Mouse (Mus musculus) cerebellum, adult 11-12 months (tissue): Measurements from ENCODE around the gene Ptpn13.

Experiments used
- DNase-seq: peaks from one replicate; pipeline ENCODE4 v3.0.0; 2022

Ptpn13 gene

DNA sequence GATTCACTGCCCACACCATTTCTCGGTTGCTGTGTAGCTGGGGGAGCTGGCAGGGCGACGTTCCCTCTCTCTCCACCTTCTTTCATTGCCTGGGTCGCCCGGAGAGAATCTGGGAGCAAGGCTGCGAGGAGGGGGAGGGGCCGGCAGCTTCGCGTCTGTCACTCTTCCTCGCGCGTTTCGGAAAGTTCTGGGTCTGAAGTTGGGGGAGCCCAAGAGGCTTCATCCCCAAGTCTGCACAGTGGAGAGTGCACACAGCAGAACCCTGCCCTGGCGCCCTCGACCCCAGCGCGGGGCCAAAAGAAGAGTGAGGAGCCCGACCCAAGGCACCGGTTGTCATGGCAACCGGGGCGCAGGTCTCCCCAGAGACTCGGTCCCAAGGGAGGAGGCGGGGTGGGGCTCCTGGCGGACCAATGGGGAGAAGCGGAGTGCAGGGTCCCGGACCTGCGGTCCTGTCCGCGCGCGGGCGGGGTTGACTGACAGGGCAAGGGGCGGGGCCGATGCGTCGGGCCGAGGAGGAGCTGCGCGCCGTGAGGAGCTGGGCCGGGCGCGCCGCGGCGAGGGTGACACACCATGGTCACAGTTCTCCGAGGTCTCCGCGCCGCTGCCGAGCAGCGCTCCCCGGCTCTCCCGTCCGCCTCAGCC is at the start of gene Ptpn13:
TSS of gene Ptpn13 (plus strand) at position 515 of the 642 bp plus-strand sequence.
- DNase-seq, result peak; percentile 81

GRCm38 (mm10) chr5:103375226-103375625 is 49.8 kb upstream of the Ptpn13 start:
- DNase-seq, result no peak

GRCm38 (mm10) chr5:103376354-103377295 is 48.4 kb upstream of the Ptpn13 start:
- no peak for DNase-seq

DNA sequence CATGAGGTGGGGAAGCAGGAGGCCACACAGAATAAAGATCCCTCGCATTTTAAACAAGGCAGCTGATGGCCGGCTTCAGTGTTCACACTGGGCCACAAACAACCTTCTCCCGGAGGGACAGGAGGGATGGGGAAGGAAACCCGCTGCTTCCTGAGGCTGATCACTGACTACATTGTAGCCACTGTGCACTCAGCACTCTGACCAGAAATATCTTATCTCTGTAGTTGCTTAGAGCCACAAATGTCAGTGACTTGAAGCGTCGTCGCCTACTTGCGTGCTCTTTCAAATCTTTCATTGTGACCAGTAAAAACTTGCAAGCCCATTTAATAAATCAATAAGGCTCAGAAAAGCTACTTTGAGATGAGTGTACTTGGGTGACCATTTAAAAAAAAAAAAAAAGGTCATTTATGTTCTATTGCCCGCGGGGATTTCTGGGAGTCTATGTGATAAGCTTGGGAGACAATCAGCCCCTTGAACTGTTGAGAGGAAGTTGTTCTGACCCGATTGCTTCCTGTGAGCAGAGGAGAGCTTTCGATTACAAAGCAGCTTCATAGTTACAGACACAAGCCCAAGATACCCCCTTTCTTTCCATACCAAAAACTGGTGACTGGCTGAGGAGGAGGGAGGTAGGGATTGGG is 47.4 kb upstream of the Ptpn13 start:
- DNase-seq, result no peak

DNA sequence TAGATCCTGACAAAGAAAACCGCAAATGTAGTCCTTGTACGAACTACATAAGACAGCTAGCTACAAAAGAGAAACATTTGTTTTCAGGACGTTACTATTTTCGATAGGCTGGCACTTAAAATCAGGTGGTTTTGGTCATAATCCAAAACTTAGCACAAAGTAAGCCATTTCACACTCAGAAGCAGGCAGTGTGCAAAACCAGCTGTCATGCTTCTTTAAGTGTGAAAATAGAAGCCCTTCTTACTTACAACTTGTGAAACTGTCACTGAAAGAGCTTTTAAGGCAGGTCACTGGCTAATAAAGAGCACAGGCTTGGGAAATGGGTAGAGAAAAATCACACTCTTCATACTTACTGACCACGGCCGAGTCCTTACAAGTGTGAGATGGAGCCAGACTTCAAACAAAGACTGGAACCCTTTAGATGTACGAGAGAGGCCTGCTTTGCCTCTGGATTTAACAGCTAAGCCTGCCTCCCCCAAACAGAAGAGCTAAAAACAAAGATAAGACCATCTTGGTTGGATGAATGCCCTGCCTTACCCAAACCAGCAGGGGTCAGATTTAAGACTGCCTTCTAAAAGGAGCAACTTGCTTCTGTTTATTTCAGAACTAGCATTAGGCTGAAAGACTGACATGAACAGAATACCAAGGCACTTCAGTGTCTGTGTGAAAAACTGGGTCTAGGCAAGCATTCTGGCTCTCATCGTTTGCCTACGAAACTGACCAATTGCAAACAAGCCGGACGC is 44.0 kb upstream of the Ptpn13 start:
- no peak for DNase-seq

- DNase-seq, result no peak
Observed at GRCm38 (mm10) chr5:103382951-103383350, 42.0 kb upstream of the Ptpn13 start.

DNA sequence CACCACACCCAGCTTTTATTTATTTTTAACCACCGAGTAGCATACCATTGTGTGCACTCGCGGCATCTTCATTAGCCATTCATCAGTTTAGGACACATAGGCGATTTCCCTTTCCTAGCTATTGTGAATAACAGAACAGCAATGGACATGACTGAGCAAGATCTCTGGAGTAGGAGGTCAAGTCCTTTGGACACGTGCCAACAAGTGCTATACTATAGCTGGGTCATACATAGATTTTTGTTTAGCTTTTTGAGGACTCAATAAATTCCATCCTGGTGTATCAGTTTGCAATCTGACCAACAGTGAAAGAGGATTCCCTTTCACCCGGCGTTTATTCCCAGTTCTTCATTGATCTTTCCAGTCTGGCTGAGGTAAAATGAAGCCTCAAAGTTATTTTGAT is 41.0 kb upstream of the Ptpn13 start:
- DNase-seq, result no peak

DNA sequence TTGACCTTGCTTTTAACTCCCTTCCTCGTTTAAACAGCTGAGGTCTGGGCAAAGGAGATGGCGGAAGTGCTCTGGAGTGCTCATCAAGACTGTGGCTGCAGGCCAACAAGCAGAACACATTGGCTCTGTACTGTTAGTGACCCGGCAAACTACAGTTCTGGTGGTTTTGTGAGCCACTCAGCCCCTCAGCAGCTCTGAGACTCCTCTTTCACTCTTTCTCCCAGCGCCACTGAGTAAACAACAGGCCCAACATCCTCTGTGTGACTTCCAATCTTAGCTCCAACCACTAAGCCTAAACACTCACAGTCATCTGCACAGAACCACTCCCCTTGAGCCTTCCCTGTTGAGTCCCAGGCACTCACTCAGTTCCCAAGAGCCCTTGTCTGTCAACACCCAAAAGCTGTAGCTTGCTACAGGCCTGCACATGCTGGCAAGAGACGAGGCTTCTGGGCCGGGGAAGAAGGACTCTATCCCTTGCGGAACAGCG is 37.4 kb upstream of the Ptpn13 start:
- DNase-seq, result no peak

DNA sequence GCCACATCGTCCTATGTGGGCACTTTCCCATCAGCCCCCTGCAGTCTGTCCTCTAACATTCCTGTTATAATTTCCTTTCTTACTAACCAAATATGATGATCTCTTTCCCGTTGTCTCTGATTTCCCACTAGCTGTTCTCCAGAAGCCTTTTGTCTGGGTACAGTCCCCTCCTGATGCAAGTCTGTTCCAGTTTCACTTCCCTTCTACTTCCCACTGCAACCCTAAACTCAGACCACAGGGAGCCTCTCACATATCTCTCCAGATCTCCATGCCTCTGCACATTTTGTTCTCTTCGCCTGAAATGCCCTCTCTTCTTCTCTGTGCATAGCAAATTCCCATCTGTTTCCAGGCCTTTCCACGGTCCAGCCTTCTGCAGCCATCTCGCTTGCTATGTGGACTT is 35.6 kb upstream of the Ptpn13 start:
- no peak for DNase-seq

GRCm38 (mm10) chr5:103393220-103393619 is 31.8 kb upstream of the Ptpn13 start:
- no peak for DNase-seq

- DNase-seq, result no peak
Observed at GRCm38 (mm10) chr5:103393752-103394151, 31.2 kb upstream of the Ptpn13 start.

- DNase-seq, result no peak
Observed at GRCm38 (mm10) chr5:103395683-103396082, 29.3 kb upstream of the Ptpn13 start.

DNA sequence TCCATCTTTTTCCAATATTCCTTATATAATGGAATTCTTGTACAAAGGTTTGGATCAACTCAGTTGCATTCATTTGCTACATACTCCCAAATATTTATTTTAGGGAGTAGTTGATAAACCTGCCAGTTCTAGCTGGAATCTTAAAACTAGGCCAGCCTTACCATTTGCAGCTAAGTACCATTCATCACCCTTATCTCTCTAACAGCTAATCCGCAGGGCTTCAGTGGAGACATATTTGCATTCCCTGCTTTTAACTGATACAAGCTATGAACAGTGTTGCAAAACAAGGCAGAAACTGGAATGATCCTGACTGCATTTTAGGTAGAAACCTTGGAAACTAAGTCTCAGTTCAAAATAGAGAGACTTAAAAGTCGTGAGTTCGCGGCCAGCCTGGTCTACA is 27.6 kb upstream of the Ptpn13 start:
- DNase-seq, result no peak

DNA sequence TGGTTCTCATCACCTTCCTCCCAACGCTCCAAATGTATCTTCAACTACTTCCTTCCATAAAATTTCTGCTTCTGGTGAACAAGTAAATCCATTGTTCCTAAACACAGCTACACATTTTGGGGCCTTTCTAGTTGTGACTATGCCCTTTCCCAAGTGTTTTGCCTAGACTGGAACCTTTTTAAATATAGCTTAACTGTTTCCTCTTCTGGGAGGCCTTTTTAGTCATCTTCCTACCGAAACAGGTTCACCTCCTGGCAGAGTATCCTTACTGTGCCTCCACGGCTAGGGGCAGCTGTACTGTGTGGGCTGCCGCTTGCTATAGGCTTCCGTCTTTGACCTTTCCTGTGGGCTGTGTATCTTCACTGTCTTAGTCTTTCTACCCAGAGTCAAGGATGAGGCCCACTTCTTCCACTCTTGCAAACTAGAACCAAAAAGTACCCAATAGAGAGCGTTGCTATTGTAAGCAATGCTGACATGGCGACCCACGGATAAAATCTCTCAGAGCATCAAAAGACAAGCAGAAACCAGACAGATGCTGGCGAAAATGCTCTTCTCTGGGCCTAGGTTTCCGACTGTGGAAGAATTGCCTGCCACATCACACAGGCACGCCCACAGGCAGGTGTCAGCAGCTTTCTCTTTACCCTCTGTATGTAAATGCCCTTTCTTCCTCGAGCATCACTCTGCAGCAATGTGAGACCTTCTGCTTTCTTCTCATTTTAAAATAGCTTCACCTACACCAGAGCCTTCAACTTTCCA is 20.6 kb upstream of the Ptpn13 start:
- no peak for DNase-seq

GRCm38 (mm10) chr5:103405921-103406320 is 19.1 kb upstream of the Ptpn13 start:
- no peak for DNase-seq

DNA sequence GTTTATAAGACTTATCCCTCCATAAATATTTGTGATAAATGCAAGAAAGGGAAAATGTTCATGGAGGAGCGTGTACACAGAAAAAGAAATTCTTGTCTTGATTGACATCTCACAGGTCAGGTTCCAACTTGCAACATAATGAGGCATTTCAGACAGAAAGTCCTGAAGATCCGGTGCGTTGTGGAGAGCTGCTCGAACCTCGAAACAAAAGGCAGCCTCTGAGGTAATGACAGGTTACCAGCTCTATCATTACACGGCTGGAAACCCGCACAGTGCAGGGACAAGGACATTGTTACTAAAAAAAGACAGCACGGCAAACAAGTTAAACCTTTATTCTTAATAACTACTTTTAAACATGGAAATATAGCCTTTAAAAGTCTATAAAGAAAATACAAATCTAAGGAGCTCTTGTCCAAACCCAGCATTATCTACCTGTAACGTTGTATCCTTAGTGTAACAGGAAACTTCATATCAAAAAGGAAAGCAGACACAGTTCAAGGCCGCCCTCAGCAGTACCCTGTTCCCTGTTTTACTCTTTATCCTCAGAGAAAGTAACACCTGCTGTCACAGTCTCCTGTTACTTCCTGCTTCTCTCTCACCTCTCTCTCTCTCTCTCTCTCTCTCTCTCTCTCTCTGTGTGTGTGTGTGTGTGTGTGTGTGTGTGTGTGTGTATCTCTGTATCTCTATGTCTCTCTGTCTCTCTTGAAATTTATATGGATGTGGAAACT is 12.8 kb upstream of the Ptpn13 start:
- no peak for DNase-seq

- no peak for DNase-seq
Observed at GRCm38 (mm10) chr5:103414542-103414941, 10.4 kb upstream of the Ptpn13 start.

GRCm38 (mm10) chr5:103418009-103418408 is 7.0 kb upstream of the Ptpn13 start:
- no peak for DNase-seq

GRCm38 (mm10) chr5:103418886-103419285 is 6.1 kb upstream of the Ptpn13 start:
- no peak for DNase-seq

DNA sequence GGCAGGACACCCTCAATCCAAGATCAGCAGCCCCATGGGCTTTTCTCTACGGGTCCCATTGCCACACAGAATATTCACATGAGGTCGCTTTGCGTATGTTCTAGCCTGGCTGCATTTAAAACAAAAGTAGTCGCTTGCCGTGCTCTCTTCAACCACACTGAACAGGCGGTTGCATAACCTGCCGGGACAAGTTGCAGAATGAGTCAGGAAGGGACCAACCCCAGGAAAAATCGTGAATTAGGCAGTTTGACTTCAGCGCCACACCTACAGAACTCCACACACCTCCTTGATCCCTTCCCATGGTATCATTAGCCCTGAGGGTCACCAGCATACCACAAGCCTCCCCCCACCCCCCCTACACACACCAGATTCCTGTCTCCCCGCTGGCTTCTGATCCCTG is 4.4 kb upstream of the Ptpn13 start:
- no peak for DNase-seq

DNA sequence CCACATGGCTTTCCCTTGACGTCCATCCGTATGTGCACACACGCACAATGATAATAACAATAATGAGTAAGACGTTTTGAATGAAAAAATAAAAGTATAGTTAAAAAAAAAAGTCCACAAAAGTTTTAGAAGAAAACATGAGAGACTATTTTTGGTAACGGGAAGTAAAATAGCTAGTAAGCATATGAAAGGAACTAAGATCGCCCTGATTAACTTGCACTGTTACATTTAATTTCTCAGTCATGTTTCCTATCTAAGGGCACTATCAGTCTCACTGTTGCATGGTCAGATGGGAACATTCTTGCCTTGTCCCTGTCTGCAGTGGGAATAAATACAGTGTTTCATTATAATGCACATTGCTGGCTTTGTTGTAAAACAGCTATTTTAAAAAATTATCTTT is 2.4 kb upstream of the Ptpn13 start:
- DNase-seq, result no peak
